Mouse (Mus musculus) liver, adult 2 months (tissue): ENCODE data around the gene Clk1. TPM values are rescaled to one million over a fixed set of nuclear protein-coding genes. Genes with fewer than 3 reads are reported as not detected.

Experiments used
- DNase-seq: peaks from one replicate; pipeline ENCODE4 v3.0.0-alpha.2; 2011; ENCODE audit warnings: low read depth, low spot score; ENCODE audit errors: extremely low read depth
- H3K27ac ChIP-seq: fragments of 200-500 bp; replicated peaks from 2 replicates; pipeline ENCODE4 v1.5.1; 2012; ENCODE audit warnings: low read depth, mild to moderate bottlenecking, control low read depth, inconsistent platforms, low read length; ENCODE audit not compliant: insufficient read depth
- H3K27me3 ChIP-seq: fragments of 200-500 bp; 2 replicates; pipeline ENCODE4 v1.6.1; 2012; ENCODE audit warnings: mild to moderate bottlenecking, moderate library complexity, low read length, inconsistent platforms; ENCODE audit not compliant: control insufficient read depth, insufficient read depth
- H3K36me3 ChIP-seq: fragments of 200-500 bp; 2 replicates; pipeline ENCODE4 v1.6.1; 2012; ENCODE audit warnings: low read length, inconsistent platforms; ENCODE audit not compliant: control insufficient read depth, insufficient read depth
- H3K4me1 ChIP-seq: fragments of 200-500 bp; 2 replicates; pipeline ENCODE4 v1.6.1; 2011; ENCODE audit warnings: low read length; ENCODE audit not compliant: control insufficient read depth, insufficient read depth
- H3K4me3 ChIP-seq: fragments of 200-500 bp; 2 replicates; pipeline ENCODE4 v1.5.1; 2011; ENCODE audit warnings: low read depth, mild to moderate bottlenecking, control low read depth, low read length, moderate library complexity; ENCODE audit not compliant: insufficient read depth
- H3K79me2 ChIP-seq: fragments of 200-500 bp; 2 replicates; pipeline ENCODE4 v1.6.1; 2012; ENCODE audit warnings: inconsistent platforms, mild to moderate bottlenecking, low read length, moderate library complexity; ENCODE audit not compliant: control insufficient read depth, insufficient read depth
- H3K9ac ChIP-seq: fragments of 200-500 bp; 2 replicates; pipeline ENCODE4 v1.6.1; 2012; ENCODE audit warnings: low read depth, mild to moderate bottlenecking, control low read depth, inconsistent platforms, low read length
- CTCF ChIP-seq: fragments of 200-500 bp; IDR thresholded peaks from 2 replicates; pipeline ENCODE4 v1.5.1; 2011; ENCODE audit warnings: low read depth, low read length, control low read depth
- POLR2A ChIP-seq: fragments of 200-500 bp; IDR thresholded peaks from 2 replicates; pipeline ENCODE4 v1.6.1; 2011; ENCODE audit warnings: low read length, control low read depth; ENCODE audit not compliant: insufficient read depth; ENCODE audit errors: extremely low read depth
- WGBS: fragments of 180-500 bp; shearing (Covaris S2); methylation state at CpG from one replicate; pipeline ENCODE4 v1.1.7; 2018; 5-methylcytosine and 5-hydroxymethylcytosine counted together
- polyA plus RNA-seq: library from polyadenylated mRNA; depleted of rRNA; stranded (reverse); fragments of >200 nt; gene quantifications from 2 replicates; pipeline ENCODE4 v1.2.3, GENCODE M21; 2012
- total RNA-seq: library from RNA; depleted of rRNA; stranded (reverse); fragments of >200 nt; gene quantifications from 2 replicates; pipeline ENCODE4 v1.2.3, GENCODE M21; 2014

The Clk1 gene
- total and polyA plus RNA-seq, 2 experiments, result 23.0 to 163 TPM

- 38% methylated on average over 1 of the region's 1 CpGs for WGBS
Measured at GRCm38 (mm10) chr1:58415442-58415841, 8.4 kb downstream of the Clk1 start.

GRCm38 (mm10) chr1:58410776-58411175, 13.1 kb downstream of the Clk1 start:
- Histone ChIP-seq H3K9ac (no peak overlapping the region), H3K79me2 (no peaks in the 10 kb centered on the region), H3K4me1 (no peaks in the 10 kb centered on the region; the same call in 1 of the 2 replicates), H3K27me3 (no peaks in the 10 kb centered on the region), H3K36me3 (peaks cover 60% of the 10 kb centered on the region), H3K4me3 (no peak overlapping the region), H3K27ac (no peak overlapping the region)
- TF ChIP-seq CTCF (no peak), POLR2A (no peak)
- no peak for DNase-seq
- 91% methylated on average over 7 of the region's 7 CpGs for WGBS

More at GRCm38 (mm10) chr1:58415442-58415841, 8.4 kb downstream of the Clk1 start:
- peaks cover 90% of the 10 kb centered on the region for H3K36me3 ChIP-seq
- no peak overlapping the region for H3K9ac ChIP-seq
- H3K4me3 ChIP-seq, result no peak overlapping the region
- no peaks in the 10 kb centered on the region; the same call in 1 of the 2 replicates for H3K79me2 ChIP-seq
- H3K27ac ChIP-seq, result no peak overlapping the region
- no peak for TF ChIP-seq CTCF
- TF ChIP-seq POLR2A, result no peak
- H3K27me3 ChIP-seq, result no peaks in the 10 kb centered on the region
- peaks cover 6% of the 10 kb centered on the region for H3K4me1 ChIP-seq
- no peak for DNase-seq

GRCm38 (mm10) chr1:58410198-58410588, 13.7 kb downstream of the Clk1 start:
- no peak for DNase-seq
- Histone ChIP-seq H3K36me3 (peaks cover 59% of the 10 kb centered on the region), H3K9ac (no peak overlapping the region), H3K27ac (no peak overlapping the region), H3K27me3 (no peaks in the 10 kb centered on the region), H3K4me3 (no peak overlapping the region), H3K79me2 (no peaks in the 10 kb centered on the region), H3K4me1 (no peaks in the 10 kb centered on the region)
- WGBS, result 78% methylated on average over 3 of the region's 3 CpGs
- TF ChIP-seq POLR2A, result no peak
- TF ChIP-seq CTCF, result no peak

GRCm38 (mm10) chr1:58409553-58410197, 14.2 kb downstream of the Clk1 start:
- H3K79me2 ChIP-seq, result no peaks in the 10 kb centered on the region
- peaks cover 55% of the 10 kb centered on the region for H3K36me3 ChIP-seq
- no peak for TF ChIP-seq POLR2A
- no peaks in the 10 kb centered on the region for H3K4me1 ChIP-seq
- no peak overlapping the region for H3K4me3 ChIP-seq
- no peak overlapping the region for H3K27ac ChIP-seq
- H3K27me3 ChIP-seq, result no peaks in the 10 kb centered on the region
- 85% methylated on average over 5 of the region's 5 CpGs for WGBS
- DNase-seq, result no peak
- no peak overlapping the region for H3K9ac ChIP-seq

- Histone ChIP-seq H3K27ac (no peak overlapping the region), H3K4me1 (no peaks in the 10 kb centered on the region), H3K36me3 (peaks cover 52% of the 10 kb centered on the region), H3K4me3 (no peak overlapping the region), H3K79me2 (no peaks in the 10 kb centered on the region), H3K27me3 (no peaks in the 10 kb centered on the region), H3K9ac (no peak overlapping the region)
- TF ChIP-seq CTCF (no peak), POLR2A (no peak)
- WGBS, result 85% methylated on average over 6 of the region's 6 CpGs
- DNase-seq, result no peak
Measured at GRCm38 (mm10) chr1:58408141-58408540, 15.7 kb downstream of the Clk1 start.

- WGBS, result 98% methylated on average over 7 of the region's 7 CpGs
- DNase-seq, result no peak
- Histone ChIP-seq H3K27ac (no peak overlapping the region), H3K27me3 (no peaks in the 10 kb centered on the region), H3K9ac (no peak overlapping the region), H3K79me2 (peaks cover 3% of the 10 kb centered on the region; the same call in 1 of the 2 replicates), H3K4me3 (no peak overlapping the region), H3K4me1 (no peaks in the 10 kb centered on the region), H3K36me3 (peaks cover 52% of the 10 kb centered on the region)
- TF ChIP-seq POLR2A, result no peak
- TF ChIP-seq CTCF, result no peak
Measured at GRCm38 (mm10) chr1:58407321-58407720, 16.5 kb downstream of the Clk1 start.
